Mouse (Mus musculus): ENCODE results near the gene Lrrc49. TPM values are rescaled to one million over a fixed set of nuclear protein-coding genes. Genes with fewer than 3 reads are reported as not detected.

The Lrrc49 gene
- polyA plus RNA-seq, 1 experiment from 2014 or later = 0.79 TPM

- Histone ChIP-seq H3K4me2 (ENCODE audit: low read depth, low read length) (no peak overlapping the region), H3K4me3 (ENCODE audit: low read depth, low read length) (no peak overlapping the region), H3K27ac (ENCODE audit: low read length) (no peak overlapping the region), H3K27me3 (ENCODE audit: control insufficient read depth, insufficient read depth, low read depth, low read length) (no peaks in the 10 kb centered on the region), H3K36me3 (ENCODE audit: control insufficient read depth, insufficient read depth) (no peaks in the 10 kb centered on the region), H3K9me3 (replicated peaks; ENCODE audit: control insufficient read depth, low read length) (no peaks in the 10 kb centered on the region), H3K4me1 (ENCODE audit: control insufficient read depth, low read depth, low read length) (no peaks in the 10 kb centered on the region), H3K9ac (ENCODE audit: low read depth, low read length) (no peak overlapping the region)
- no peak for ATAC-seq (ENCODE audit: low read depth)
- 72% methylated on average over 7 of the region's 7 CpGs for WGBS (ENCODE audit: insufficient replicate concordance)
Observed at GRCm38 (mm10) chr9:60573011-60573410, 114.9 kb downstream of the Lrrc49 start.

GRCm38 (mm10) chr9:60571725-60572124 lies 116.2 kb downstream of the Lrrc49 start:
- Histone ChIP-seq H3K4me1 (ENCODE audit: control insufficient read depth, low read depth, low read length) (no peaks in the 10 kb centered on the region), H3K9me3 (replicated peaks; ENCODE audit: control insufficient read depth, low read length) (no peaks in the 10 kb centered on the region), H3K36me3 (ENCODE audit: control insufficient read depth, insufficient read depth) (no peaks in the 10 kb centered on the region), H3K4me2 (ENCODE audit: low read depth, low read length) (no peak overlapping the region), H3K27me3 (ENCODE audit: control insufficient read depth, insufficient read depth, low read depth, low read length) (no peaks in the 10 kb centered on the region), H3K4me3 (ENCODE audit: low read depth, low read length) (no peak overlapping the region), H3K27ac (ENCODE audit: low read length) (no peak overlapping the region), H3K9ac (ENCODE audit: low read depth, low read length) (no peak overlapping the region)
- ATAC-seq (ENCODE audit: low read depth) = no peak
- WGBS (ENCODE audit: insufficient replicate concordance) = 45% methylated on average over 4 of the region's 4 CpGs

GRCm38 (mm10) chr9:60571041-60571440 lies 116.9 kb downstream of the Lrrc49 start:
- ATAC-seq (ENCODE audit: low read depth) = no peak
- WGBS (ENCODE audit: insufficient replicate concordance) = 25% methylated on average over 4 of the region's 4 CpGs

GRCm38 (mm10) chr9:60569366-60569765 lies 118.6 kb downstream of the Lrrc49 start:
- Histone ChIP-seq H3K36me3 (ENCODE audit: control insufficient read depth, insufficient read depth) (no peaks in the 10 kb centered on the region), H3K4me1 (ENCODE audit: control insufficient read depth, low read depth, low read length) (no peaks in the 10 kb centered on the region), H3K27me3 (ENCODE audit: control insufficient read depth, insufficient read depth, low read depth, low read length) (no peaks in the 10 kb centered on the region), H3K9me3 (replicated peaks; ENCODE audit: control insufficient read depth, low read length) (no peaks in the 10 kb centered on the region), H3K9ac (ENCODE audit: low read depth, low read length) (no peak overlapping the region), H3K27ac (ENCODE audit: low read length) (no peak overlapping the region), H3K4me2 (ENCODE audit: low read depth, low read length) (no peak overlapping the region), H3K4me3 (ENCODE audit: low read depth, low read length) (no peak overlapping the region)
- no peak for ATAC-seq (ENCODE audit: low read depth)
- WGBS (ENCODE audit: insufficient replicate concordance) = 72% methylated on average over 2 of the region's 2 CpGs

More at GRCm38 (mm10) chr9:60571041-60571440, 116.9 kb downstream of the Lrrc49 start:
- no peaks in the 10 kb centered on the region for H3K9me3 ChIP-seq (replicated peaks; ENCODE audit: control insufficient read depth, low read length)
- no peak overlapping the region for H3K27ac ChIP-seq (ENCODE audit: low read length)
- no peaks in the 10 kb centered on the region for H3K36me3 ChIP-seq (ENCODE audit: control insufficient read depth, insufficient read depth)
- no peak overlapping the region for H3K4me3 ChIP-seq (ENCODE audit: low read depth, low read length)
- no peak overlapping the region for H3K9ac ChIP-seq (ENCODE audit: low read depth, low read length)
- H3K4me1 ChIP-seq (ENCODE audit: control insufficient read depth, low read depth, low read length) = no peaks in the 10 kb centered on the region
- H3K27me3 ChIP-seq (ENCODE audit: control insufficient read depth, insufficient read depth, low read depth, low read length) = no peaks in the 10 kb centered on the region
- H3K4me2 ChIP-seq (ENCODE audit: low read depth, low read length) = no peak overlapping the region

GRCm38 (mm10) chr9:60563809-60564208 lies 124.1 kb downstream of the Lrrc49 start:
- Histone ChIP-seq H3K9ac (ENCODE audit: low read depth, low read length) (no peak overlapping the region), H3K4me1 (ENCODE audit: control insufficient read depth, low read depth, low read length) (no peaks in the 10 kb centered on the region), H3K36me3 (ENCODE audit: control insufficient read depth, insufficient read depth) (no peaks in the 10 kb centered on the region), H3K9me3 (replicated peaks; ENCODE audit: control insufficient read depth, low read length) (no peaks in the 10 kb centered on the region), H3K4me3 (ENCODE audit: low read depth, low read length) (no peak overlapping the region), H3K27ac (ENCODE audit: low read length) (no peak overlapping the region), H3K27me3 (ENCODE audit: control insufficient read depth, insufficient read depth, low read depth, low read length) (no peaks in the 10 kb centered on the region), H3K4me2 (ENCODE audit: low read depth, low read length) (no peak overlapping the region)
- whole genome bisulfite sequencing (ENCODE audit: insufficient replicate concordance) = 73% methylated on average over 7 of the region's 7 CpGs
- no peak for ATAC-seq (ENCODE audit: low read depth)

- Histone ChIP-seq H3K36me3 (ENCODE audit: control insufficient read depth, insufficient read depth) (no peaks in the 10 kb centered on the region), H3K9me3 (replicated peaks; ENCODE audit: control insufficient read depth, low read length) (no peaks in the 10 kb centered on the region), H3K4me3 (ENCODE audit: low read depth, low read length) (no peak overlapping the region), H3K27me3 (ENCODE audit: control insufficient read depth, insufficient read depth, low read depth, low read length) (no peaks in the 10 kb centered on the region), H3K4me1 (ENCODE audit: control insufficient read depth, low read depth, low read length) (no peaks in the 10 kb centered on the region), H3K4me2 (ENCODE audit: low read depth, low read length) (no peak overlapping the region), H3K27ac (ENCODE audit: low read length) (no peak overlapping the region), H3K9ac (ENCODE audit: low read depth, low read length) (no peak overlapping the region)
- WGBS (ENCODE audit: insufficient replicate concordance) = 28% methylated on average over 20 of the region's 20 CpGs
- no peak for ATAC-seq (ENCODE audit: low read depth)
Observed at GRCm38 (mm10) chr9:60562443-60563371, 125.3 kb downstream of the Lrrc49 start.

- Histone ChIP-seq H3K36me3 (ENCODE audit: control insufficient read depth, insufficient read depth) (no peaks in the 10 kb centered on the region), H3K9me3 (replicated peaks; ENCODE audit: control insufficient read depth, low read length) (no peaks in the 10 kb centered on the region), H3K9ac (ENCODE audit: low read depth, low read length) (no peak overlapping the region), H3K4me3 (ENCODE audit: low read depth, low read length) (no peak overlapping the region), H3K4me1 (ENCODE audit: control insufficient read depth, low read depth, low read length) (no peaks in the 10 kb centered on the region), H3K4me2 (ENCODE audit: low read depth, low read length) (no peak overlapping the region), H3K27me3 (ENCODE audit: control insufficient read depth, insufficient read depth, low read depth, low read length) (no peaks in the 10 kb centered on the region), H3K27ac (ENCODE audit: low read length) (no peak overlapping the region)
- WGBS (ENCODE audit: insufficient replicate concordance) = 46% methylated on average over 9 of the region's 9 CpGs
- ATAC-seq (ENCODE audit: low read depth) = no peak
Observed at GRCm38 (mm10) chr9:60561641-60562289, 126.2 kb downstream of the Lrrc49 start.

GRCm38 (mm10) chr9:60558507-60558906 lies 129.5 kb downstream of the Lrrc49 start:
- ATAC-seq (ENCODE audit: low read depth) = no peak
- 55% methylated on average over 3 of the region's 3 CpGs for WGBS (ENCODE audit: insufficient replicate concordance)
- no peaks in the 10 kb centered on the region for H3K36me3 ChIP-seq (ENCODE audit: control insufficient read depth, insufficient read depth)
- H3K27ac ChIP-seq (ENCODE audit: low read length) = no peak overlapping the region
- H3K4me2 ChIP-seq (ENCODE audit: low read depth, low read length) = no peak overlapping the region
- H3K4me3 ChIP-seq (ENCODE audit: low read depth, low read length) = no peak overlapping the region
- no peak overlapping the region for H3K9ac ChIP-seq (ENCODE audit: low read depth, low read length)
- no peaks in the 10 kb centered on the region for H3K4me1 ChIP-seq (ENCODE audit: control insufficient read depth, low read depth, low read length)
- no peaks in the 10 kb centered on the region for H3K27me3 ChIP-seq (ENCODE audit: control insufficient read depth, insufficient read depth, low read depth, low read length)
- H3K9me3 ChIP-seq (replicated peaks; ENCODE audit: control insufficient read depth, low read length) = no peaks in the 10 kb centered on the region

- no peak overlapping the region for H3K4me2 ChIP-seq (ENCODE audit: low read depth, low read length)
- H3K36me3 ChIP-seq (ENCODE audit: control insufficient read depth, insufficient read depth) = no peaks in the 10 kb centered on the region
- H3K27me3 ChIP-seq (ENCODE audit: control insufficient read depth, insufficient read depth, low read depth, low read length) = no peaks in the 10 kb centered on the region
- ATAC-seq (ENCODE audit: low read depth) = no peak
- 80% methylated on average over 4 of the region's 4 CpGs for WGBS (ENCODE audit: insufficient replicate concordance)
- no peaks in the 10 kb centered on the region for H3K9me3 ChIP-seq (replicated peaks; ENCODE audit: control insufficient read depth, low read length)
- H3K4me3 ChIP-seq (ENCODE audit: low read depth, low read length) = no peak overlapping the region
- H3K9ac ChIP-seq (ENCODE audit: low read depth, low read length) = no peak overlapping the region
- no peak overlapping the region for H3K27ac ChIP-seq (ENCODE audit: low read length)
- 0 out of 2 replicates have a peak, but pooled peaks cover under 1% of the 10 kb centered on the region for H3K4me1 ChIP-seq (ENCODE audit: control insufficient read depth, low read depth, low read length)
Observed at GRCm38 (mm10) chr9:60551238-60551637, 136.7 kb downstream of the Lrrc49 start.

Measured in liver, embryonic 16.5 days (tissue).